Mouse (Mus musculus) heart, postnatal 0 days (tissue): Measurements from ENCODE around the gene Ssna1.

Experiments
- CTCF ChIP-seq: IDR thresholded peaks from 2 replicates; pipeline ENCODE4 v1.5.1; 2016; ENCODE audit warnings: antibody characterized with exemption, control low read depth, low read depth
- EP300 ChIP-seq: IDR thresholded peaks from 2 replicates; pipeline ENCODE4 v1.6.1; 2016; ENCODE audit warnings: antibody characterized with exemption, low read depth

DNA sequence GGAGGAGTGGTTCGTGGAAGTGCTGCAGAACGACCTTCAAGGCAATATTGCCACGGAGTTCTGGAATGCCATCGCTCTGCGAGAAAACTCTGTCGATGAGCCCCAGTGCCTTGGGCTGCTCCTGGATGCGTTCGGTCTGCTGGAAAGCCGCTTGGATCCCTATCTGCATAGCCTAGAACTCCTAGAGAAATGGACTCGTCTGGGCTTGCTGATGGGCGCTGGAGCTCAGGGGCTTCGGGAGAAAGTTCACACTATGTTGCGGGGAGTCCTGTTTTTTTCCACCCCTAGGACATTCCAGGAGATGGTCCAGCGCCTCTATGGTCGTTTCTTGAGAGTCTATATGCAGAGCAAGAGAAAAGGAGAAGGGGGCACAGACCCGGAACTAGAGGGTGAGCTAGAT, 772 bp upstream of the Ssna1 start:
- TF ChIP-seq EP300 (no peak), CTCF (no peak)
